Mouse (Mus musculus): Measurements from ENCODE around the gene Gm20388. TPM values are rescaled to one million over a fixed set of nuclear protein-coding genes. Genes with fewer than 3 reads are reported as not detected.
A peak's percentile ranks its signal among the peaks of the same experiment; 100 is the strongest.
"Not testable (repeated sequence)": the region's sequence is repeated elsewhere in the genome, so short reads cannot be mapped to it uniquely, and the experiment has no call there.

The Gm20388 gene
- polyA plus RNA-seq, 1 experiment from 2014 or later = 12.4 TPM

DNA sequence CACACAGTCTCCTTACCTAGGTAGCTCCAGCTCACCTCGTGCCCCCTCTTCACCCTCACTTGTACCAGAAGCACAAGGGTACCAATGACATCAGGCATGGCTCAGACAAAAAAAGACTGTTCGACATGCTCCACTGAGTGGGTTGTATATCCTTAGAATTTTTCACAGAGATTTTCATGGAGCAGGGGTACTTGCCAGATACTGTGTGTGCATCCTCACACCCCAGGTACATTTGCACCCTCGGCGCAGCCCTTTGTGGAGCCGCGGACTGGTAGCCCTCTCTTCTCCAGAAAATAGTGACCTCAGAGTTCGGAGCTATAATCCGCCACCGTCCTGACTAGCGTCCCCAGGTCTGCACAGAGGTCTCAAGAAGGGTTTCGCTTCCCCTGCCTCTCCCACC, 3500.1 kb downstream of the Gm20388 start:
- Histone ChIP-seq H3K9ac (ENCODE audit: low read depth, low read length) (peak overlapping the region; percentile 84), H3K27me3 (replicated peaks; ENCODE audit: control insufficient read depth, insufficient read depth, low read length) (no peaks in the 10 kb centered on the region), H3K9me3 (ENCODE audit: control insufficient read depth, low read length) (no peaks in the 10 kb centered on the region), H3K36me3 (ENCODE audit: control insufficient read depth, insufficient read depth, low read length) (no peaks in the 10 kb centered on the region), H3K4me1 (ENCODE audit: control insufficient read depth, insufficient read depth, low read depth, low read length) (peaks cover 21% of the 10 kb centered on the region), H3K4me3 (ENCODE audit: low read length) (peak overlapping the region; percentile 79), H3K4me2 (ENCODE audit: low read length) (peak overlapping the region; percentile 98), H3K27ac (ENCODE audit: low read depth, low read length) (peak overlapping the region; percentile 96)
- WGBS = 4% methylated on average over 11 of the region's 11 CpGs
- peak; percentile 12 for ATAC-seq

DNA sequence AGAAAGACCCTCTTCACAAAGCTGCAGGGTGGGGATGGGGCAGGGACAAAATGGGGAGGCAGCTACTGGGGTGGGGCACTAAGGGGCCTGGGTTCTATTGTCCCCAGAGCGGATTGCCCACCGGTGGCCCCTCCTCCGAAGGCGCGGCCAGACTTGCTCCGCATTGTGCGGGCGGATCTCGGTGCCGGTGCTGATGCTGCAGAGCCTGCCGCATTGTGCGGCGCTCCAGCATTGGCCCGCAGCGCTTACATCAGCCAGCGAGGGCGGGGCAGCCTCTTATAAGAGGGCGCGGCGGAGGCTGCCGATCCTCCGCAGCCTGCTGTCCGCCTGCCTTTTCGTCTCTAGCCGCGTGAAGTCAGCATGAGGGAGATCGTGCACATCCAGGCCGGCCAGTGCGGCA, 3500.6 kb downstream of the Gm20388 start, which contains the start of gene Tubb3:
Tubb3 (plus strand) TSS at position 179 of the 400 bp plus-strand sequence.
- H3K36me3 ChIP-seq (ENCODE audit: control insufficient read depth, insufficient read depth, low read length) = no peaks in the 10 kb centered on the region
- H3K9me3 ChIP-seq (ENCODE audit: control insufficient read depth, low read length) = no peaks in the 10 kb centered on the region
- ATAC-seq = peak; percentile 94
- H3K27me3 ChIP-seq (replicated peaks; ENCODE audit: control insufficient read depth, insufficient read depth, low read length) = no peaks in the 10 kb centered on the region
- H3K4me3 ChIP-seq (ENCODE audit: low read length) = peak within 1 kb of the TSS; percentile 79
- peaks cover 22% of the 10 kb centered on the region for H3K4me1 ChIP-seq (ENCODE audit: control insufficient read depth, insufficient read depth, low read depth, low read length)
- H3K27ac ChIP-seq (ENCODE audit: low read depth, low read length) = peak within 1 kb of the TSS; percentile 96
- WGBS = 0% methylated on average over 28 of the region's 29 CpGs
- peak within 1 kb of the TSS; percentile 97 for H3K9ac ChIP-seq (ENCODE audit: low read depth, low read length)
- H3K4me2 ChIP-seq (ENCODE audit: low read length) = peak within 1 kb of the TSS; percentile 98

DNA sequence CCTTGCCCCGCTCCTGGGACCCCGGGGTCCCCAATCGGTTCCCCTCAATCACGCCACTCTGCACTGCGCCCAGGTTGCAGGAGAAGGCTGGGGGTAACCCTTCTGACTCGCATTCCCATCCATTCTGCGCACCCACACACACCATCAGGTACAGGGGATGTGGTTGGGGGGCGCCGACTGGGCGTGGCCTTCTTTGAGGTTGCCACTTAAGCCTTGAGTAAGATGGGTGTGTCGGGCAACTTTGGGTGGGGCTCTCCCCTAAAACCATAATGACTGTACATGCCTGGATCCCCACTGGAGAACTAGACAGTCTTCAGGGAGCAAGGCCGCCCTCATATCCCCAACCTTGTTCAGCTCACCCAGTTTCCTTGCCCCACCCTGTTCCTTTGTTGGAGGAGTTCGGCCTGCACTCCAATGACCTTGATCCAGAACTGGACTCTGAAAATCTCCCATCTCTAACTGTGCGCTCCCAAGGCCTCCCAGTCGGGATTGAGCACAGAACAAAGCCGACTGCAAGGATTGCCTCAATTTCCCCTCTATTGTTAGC, 3501.2 kb downstream of the Gm20388 start:
- peak overlapping the region; percentile 98 for H3K4me2 ChIP-seq (ENCODE audit: low read length)
- WGBS = 5% methylated on average over 13 of the region's 16 CpGs
- H3K9me3 ChIP-seq (ENCODE audit: control insufficient read depth, low read length) = no peaks in the 10 kb centered on the region
- ATAC-seq = peak; percentile 31
- H3K4me3 ChIP-seq (ENCODE audit: low read length) = peak overlapping the region; percentile 79
- peak overlapping the region; percentile 97 for H3K9ac ChIP-seq (ENCODE audit: low read depth, low read length)
- H3K36me3 ChIP-seq (ENCODE audit: control insufficient read depth, insufficient read depth, low read length) = no peaks in the 10 kb centered on the region
- H3K27me3 ChIP-seq (replicated peaks; ENCODE audit: control insufficient read depth, insufficient read depth, low read length) = no peaks in the 10 kb centered on the region
- H3K4me1 ChIP-seq (ENCODE audit: control insufficient read depth, insufficient read depth, low read depth, low read length) = peaks cover 27% of the 10 kb centered on the region
- peak overlapping the region; percentile 95 for H3K27ac ChIP-seq (ENCODE audit: low read depth, low read length)

DNA sequence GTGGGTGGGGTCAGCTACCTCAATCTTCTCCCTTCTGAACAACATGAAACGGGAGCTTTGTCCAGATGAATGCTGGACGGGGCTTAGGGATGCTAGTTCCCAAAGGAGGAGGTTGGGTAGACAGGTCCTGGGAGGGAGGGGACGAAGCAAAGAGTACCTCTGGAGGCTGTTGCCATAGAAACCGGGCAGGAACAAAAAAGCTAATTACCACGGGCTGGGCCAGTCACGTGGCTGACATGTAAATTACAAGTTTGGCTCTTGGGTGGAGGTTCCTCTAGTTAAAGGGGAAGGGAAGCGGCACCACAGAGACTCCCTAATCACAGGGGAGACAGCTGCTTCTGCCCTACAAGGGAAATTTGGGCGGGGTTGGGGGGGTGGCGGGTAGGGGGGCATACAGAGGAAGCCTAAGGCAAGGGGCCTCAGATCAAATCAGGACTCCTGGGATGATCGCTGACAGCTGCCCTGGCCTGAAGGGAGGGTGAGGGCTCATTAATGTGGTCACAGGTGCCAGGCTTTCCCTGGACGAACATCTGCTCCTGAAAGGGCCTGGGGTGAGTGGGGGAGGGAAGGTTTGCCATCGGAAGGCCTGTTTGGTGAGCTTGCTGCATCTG, 3502.0 kb downstream of the Gm20388 start:
- H3K4me1 ChIP-seq (ENCODE audit: control insufficient read depth, insufficient read depth, low read depth, low read length) = peaks cover 31% of the 10 kb centered on the region

DNA sequence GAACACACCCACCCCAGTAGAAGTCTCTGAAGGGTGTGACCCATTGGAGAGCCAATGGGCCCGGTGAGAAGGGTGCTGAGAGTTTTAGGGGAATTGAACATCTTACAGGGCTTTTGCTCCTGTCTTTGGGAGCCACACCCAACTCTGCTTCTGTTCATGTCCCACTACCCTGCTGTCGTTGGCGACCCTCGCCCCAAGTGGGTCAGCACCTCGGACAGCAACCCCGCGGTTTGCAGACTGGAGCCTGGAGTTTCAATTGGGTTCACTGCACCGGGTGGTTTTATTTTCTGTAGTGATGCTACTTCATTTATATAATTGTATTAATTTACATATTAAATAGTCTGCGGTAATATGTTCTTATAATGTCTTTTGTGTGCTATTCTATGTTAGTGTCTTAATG, 3503.6 kb downstream of the Gm20388 start:
- Histone ChIP-seq H3K27ac (ENCODE audit: low read depth, low read length) (peak overlapping the region; percentile 64), H3K9ac (ENCODE audit: low read depth, low read length) (peak overlapping the region; percentile 97), H3K4me1 (ENCODE audit: control insufficient read depth, insufficient read depth, low read depth, low read length) (peaks cover 27% of the 10 kb centered on the region), H3K9me3 (ENCODE audit: control insufficient read depth, low read length) (no peaks in the 10 kb centered on the region), H3K4me3 (ENCODE audit: low read length) (peak overlapping the region; percentile 79), H3K27me3 (replicated peaks; ENCODE audit: control insufficient read depth, insufficient read depth, low read length) (no peaks in the 10 kb centered on the region), H3K36me3 (ENCODE audit: control insufficient read depth, insufficient read depth, low read length) (peaks cover 12% of the 10 kb centered on the region), H3K4me2 (ENCODE audit: low read length) (peak overlapping the region; percentile 98)
- ATAC-seq = no peak
- 7% methylated on average over 9 of the region's 9 CpGs for WGBS

More for the DNA sequence above, 3502.0 kb downstream of the Gm20388 start:
- Histone ChIP-seq H3K36me3 (ENCODE audit: control insufficient read depth, insufficient read depth, low read length) (no peaks in the 10 kb centered on the region), H3K27ac (ENCODE audit: low read depth, low read length) (peak overlapping the region; percentile 95), H3K9me3 (ENCODE audit: control insufficient read depth, low read length) (no peaks in the 10 kb centered on the region), H3K4me3 (ENCODE audit: low read length) (peak overlapping the region; percentile 79), H3K4me2 (ENCODE audit: low read length) (peak overlapping the region; percentile 98), H3K9ac (ENCODE audit: low read depth, low read length) (peak overlapping the region; percentile 97), H3K27me3 (replicated peaks; ENCODE audit: control insufficient read depth, insufficient read depth, low read length) (no peaks in the 10 kb centered on the region)
- WGBS = 2% methylated on average over 10 of the region's 12 CpGs
- ATAC-seq = no peak

DNA sequence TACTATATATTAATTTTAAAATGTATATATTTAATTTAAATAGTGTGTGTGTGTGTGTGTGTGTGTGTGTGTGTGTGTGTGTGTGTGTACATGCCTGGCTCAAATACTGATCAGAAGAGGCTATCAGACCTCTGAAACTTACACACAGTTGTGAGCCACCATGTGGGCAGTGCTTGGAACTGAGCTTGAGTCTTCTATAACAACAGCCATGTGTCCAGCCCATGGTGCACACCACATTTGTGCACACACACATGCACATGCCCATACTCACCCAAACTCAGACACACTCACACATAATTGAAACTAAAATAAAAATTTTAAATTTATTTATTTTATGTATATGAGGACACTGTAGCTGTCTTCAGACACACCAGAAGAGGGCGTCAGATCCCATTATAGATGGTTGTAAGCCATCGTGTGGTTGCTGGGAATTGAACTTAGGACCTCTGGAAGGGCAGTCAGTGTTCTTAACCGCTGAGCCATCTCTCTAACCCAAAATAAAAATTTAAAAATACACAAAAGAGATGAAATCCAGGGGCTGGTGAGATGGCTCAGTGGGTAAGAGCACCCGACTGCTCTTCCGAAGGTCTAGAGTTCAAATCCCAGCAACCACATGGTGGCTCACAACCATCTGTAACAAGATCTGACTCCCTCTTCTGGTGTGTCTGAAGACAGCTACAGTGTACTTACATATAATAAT, 3504.5 kb downstream of the Gm20388 start:
- 75% methylated on average over 5 of the region's 5 CpGs for WGBS
- not testable (repeated sequence) for H3K9me3 ChIP-seq (ENCODE audit: control insufficient read depth, low read length); H3K27ac ChIP-seq (ENCODE audit: low read depth, low read length); ATAC-seq; H3K27me3 ChIP-seq (replicated peaks; ENCODE audit: control insufficient read depth, insufficient read depth, low read length); H3K9ac ChIP-seq (ENCODE audit: low read depth, low read length)
- Histone ChIP-seq H3K4me1 (ENCODE audit: control insufficient read depth, insufficient read depth, low read depth, low read length) (peaks cover 20% of the 10 kb centered on the region), H3K4me3 (ENCODE audit: low read length) (peak overlapping the region; percentile 79), H3K4me2 (ENCODE audit: low read length) (peak overlapping the region; percentile 98), H3K36me3 (ENCODE audit: control insufficient read depth, insufficient read depth, low read length) (peaks cover 14% of the 10 kb centered on the region)

DNA sequence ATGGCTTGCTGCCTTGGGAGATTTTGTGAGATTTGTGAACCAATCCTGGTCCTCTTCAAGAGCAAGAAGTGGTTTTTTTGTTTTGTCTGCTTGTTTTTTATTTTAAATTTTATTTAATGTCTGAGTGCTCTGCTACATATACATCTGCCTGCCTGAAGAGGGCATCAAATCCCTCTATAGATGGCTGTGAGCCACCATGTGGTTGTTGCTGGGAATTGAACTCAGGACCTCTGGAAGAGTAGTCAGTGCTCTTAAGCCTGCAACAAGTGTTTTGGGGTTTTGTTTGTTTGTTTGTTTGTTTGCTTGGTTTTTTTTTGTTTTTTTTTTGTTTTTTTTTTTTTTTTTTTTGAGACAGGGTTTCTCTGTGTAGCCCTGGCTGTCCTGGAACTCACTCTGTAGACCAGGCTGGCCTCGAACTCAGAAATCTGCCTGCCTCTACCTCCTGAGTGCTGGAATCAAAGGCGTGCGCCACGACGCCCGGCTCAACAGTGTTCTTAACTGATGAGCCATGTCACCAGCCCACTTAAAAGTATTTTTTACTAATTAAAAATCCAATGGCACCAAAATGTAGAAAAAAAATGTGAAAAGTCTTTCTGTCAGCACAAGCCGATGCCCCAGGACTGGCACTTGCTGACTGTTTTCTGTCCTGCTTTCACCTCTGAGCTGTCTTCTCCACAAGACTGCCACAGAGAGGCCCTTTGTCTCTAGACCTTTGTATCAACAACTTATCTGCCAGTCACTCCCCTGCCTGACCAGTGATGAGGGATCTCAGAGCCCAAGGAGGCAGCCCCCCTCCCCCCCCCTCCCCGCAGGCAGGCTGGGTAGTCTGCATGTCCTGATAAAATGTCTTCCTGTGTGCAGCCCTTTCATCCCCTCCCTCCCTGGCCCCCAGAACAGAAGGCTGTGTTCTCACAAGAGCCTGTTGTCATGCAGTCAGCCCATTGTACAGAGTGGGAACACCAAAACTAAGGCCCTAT, 3505.6 kb downstream of the Gm20388 start:
- Histone ChIP-seq H3K27ac (ENCODE audit: low read depth, low read length) (no peak overlapping the region), H3K4me3 (ENCODE audit: low read length) (peak overlapping the region; percentile 18; the same call in 1 of the 2 replicates), H3K9ac (ENCODE audit: low read depth, low read length) (no peak overlapping the region), H3K4me2 (ENCODE audit: low read length) (peak overlapping the region; percentile 98), H3K27me3 (replicated peaks; ENCODE audit: control insufficient read depth, insufficient read depth, low read length) (no peaks in the 10 kb centered on the region), H3K9me3 (ENCODE audit: control insufficient read depth, low read length) (no peaks in the 10 kb centered on the region), H3K36me3 (ENCODE audit: control insufficient read depth, insufficient read depth, low read length) (peaks cover 24% of the 10 kb centered on the region), H3K4me1 (ENCODE audit: control insufficient read depth, insufficient read depth, low read depth, low read length) (peaks cover 19% of the 10 kb centered on the region)
- 77% methylated on average over 8 of the region's 8 CpGs for WGBS
- no peak for ATAC-seq

DNA sequence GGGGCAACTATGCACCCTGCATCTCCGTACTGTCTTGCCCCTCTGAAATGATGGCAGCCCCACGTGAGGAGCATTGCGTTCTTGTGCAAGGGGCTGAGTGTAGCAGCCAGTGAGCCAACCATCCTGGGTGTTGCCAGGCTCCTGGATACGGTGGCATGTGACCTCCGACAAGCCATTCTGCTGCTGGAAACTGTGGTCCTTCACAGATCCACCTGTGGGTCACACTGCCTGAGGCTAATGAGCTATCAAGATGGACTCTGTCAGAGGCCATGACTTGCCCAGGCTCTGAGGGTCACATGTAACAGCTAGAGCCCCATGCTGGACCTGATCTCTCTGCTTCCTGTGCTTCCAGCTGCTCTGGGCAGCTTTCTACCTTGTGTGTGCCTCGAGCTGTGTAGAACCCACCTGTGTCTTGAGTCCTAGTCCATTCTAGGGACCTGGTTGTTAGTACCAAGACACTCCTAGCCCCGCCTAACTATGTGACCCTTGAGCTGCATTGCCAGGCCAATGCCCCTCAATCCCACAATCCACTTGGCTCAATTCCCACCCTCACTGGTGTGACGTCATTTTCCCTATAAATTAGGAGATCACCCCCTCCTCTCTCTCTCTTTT, 3506.4 kb downstream of the Gm20388 start:
- Histone ChIP-seq H3K4me1 (ENCODE audit: control insufficient read depth, insufficient read depth, low read depth, low read length) (peaks cover 19% of the 10 kb centered on the region), H3K27ac (ENCODE audit: low read depth, low read length) (no peak overlapping the region), H3K4me3 (ENCODE audit: low read length) (peak overlapping the region; percentile 9; the same call in 1 of the 2 replicates), H3K36me3 (ENCODE audit: control insufficient read depth, insufficient read depth, low read length) (peaks cover 28% of the 10 kb centered on the region), H3K4me2 (ENCODE audit: low read length) (peak overlapping the region; percentile 40), H3K27me3 (replicated peaks; ENCODE audit: control insufficient read depth, insufficient read depth, low read length) (no peaks in the 10 kb centered on the region), H3K9ac (ENCODE audit: low read depth, low read length) (0 out of 2 replicates have a peak overlapping the region, but pooled peaks have one; percentile 31), H3K9me3 (ENCODE audit: control insufficient read depth, low read length) (no peaks in the 10 kb centered on the region)
- 79% methylated on average over 8 of the region's 8 CpGs for WGBS
- no peak for ATAC-seq
